Mouse (Mus musculus) midbrain, embryonic 15.5 days (tissue): ENCODE measurements at regions not wholly inside any gene's neighbourhood (a gene's known extent, or its start where the extent isn't known, plus 50 kb on each side); places are given as distances from the start of the nearest gene placed in this dataset.

ENCODE experiments used
- ATAC-seq: fragments of 200-750 bp; cut with Nextera tagmentation; replicated peaks from 2 replicates; pipeline ENCODE4 v1.8.0; 2017; ENCODE audit warnings: moderate TSS enrichment
- H3K27ac ChIP-seq: fragments of 300-500 bp; sonication (generic); 2 replicates; pipeline ENCODE4 v1.5.1; 2015; ENCODE audit warnings: mild to moderate bottlenecking, inconsistent platforms
- H3K27me3 ChIP-seq: fragments of 300-500 bp; sonication (generic); replicated peaks from 2 replicates; pipeline ENCODE4 v1.6.1; 2015; ENCODE audit warnings: inconsistent platforms
- H3K36me3 ChIP-seq: fragments of 300-500 bp; sonication (generic); replicated peaks from 2 replicates; pipeline ENCODE4 v1.6.1; 2015; ENCODE audit warnings: inconsistent platforms
- H3K4me1 ChIP-seq: fragments of 300-500 bp; sonication (generic); 2 replicates; pipeline ENCODE4 v1.6.1; 2015; ENCODE audit warnings: inconsistent platforms
- H3K4me2 ChIP-seq: fragments of 300-500 bp; sonication (generic); 2 replicates; pipeline ENCODE4 v1.6.1; 2015; ENCODE audit warnings: inconsistent platforms, mild to moderate bottlenecking, moderate library complexity
- H3K4me3 ChIP-seq: fragments of 300-500 bp; sonication (generic); 2 replicates; pipeline ENCODE4 v1.5.1; 2015; ENCODE audit warnings: mild to moderate bottlenecking, inconsistent platforms
- H3K9ac ChIP-seq: fragments of 300-500 bp; sonication (generic); 2 replicates; pipeline ENCODE4 v1.6.1; 2015; ENCODE audit warnings: mild to moderate bottlenecking, inconsistent platforms
- H3K9me3 ChIP-seq: fragments of 300-500 bp; sonication (generic); 2 replicates; pipeline ENCODE4 v1.6.1; 2016; ENCODE audit warnings: inconsistent platforms
- WGBS: fragments of 180-500 bp; shearing (Covaris S2); methylation state at CpG from one replicate; pipeline ENCODE4 v1.1.7; 2015; ENCODE audit warnings: mixed read lengths; 5-methylcytosine and 5-hydroxymethylcytosine counted together

DNA sequence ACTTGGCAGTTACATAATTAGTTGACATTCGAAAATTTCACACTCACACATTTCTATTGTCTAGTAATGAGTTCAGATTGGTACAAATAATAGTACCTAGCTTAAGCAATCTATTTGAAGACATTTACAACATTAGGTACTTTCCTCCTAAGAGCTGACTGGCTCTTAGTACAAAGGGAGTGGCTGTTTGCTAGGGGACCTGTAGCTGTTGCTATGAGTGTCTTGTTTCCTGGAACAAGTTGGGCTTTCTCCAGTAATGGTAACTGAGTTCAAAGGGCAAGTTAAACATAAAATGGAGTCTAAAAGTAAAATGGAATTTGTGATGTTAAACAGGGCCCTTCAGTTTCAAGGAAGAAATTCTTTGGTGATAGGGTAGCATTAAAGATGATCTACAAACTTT lies 910.4 kb downstream of the Diaph3 start:
- no peak overlapping the region for H3K4me2 ChIP-seq
- H3K9ac ChIP-seq: no peak overlapping the region
- WGBS: 63% methylated on average over 1 of the region's 1 CpGs
- no peak for ATAC-seq
- no peak overlapping the region for H3K27ac ChIP-seq
- no peaks in the 10 kb centered on the region for H3K36me3 ChIP-seq
- no peaks in the 10 kb centered on the region for H3K4me1 ChIP-seq
- H3K27me3 ChIP-seq: no peaks in the 10 kb centered on the region
- no peak overlapping the region for H3K4me3 ChIP-seq
- H3K9me3 ChIP-seq: no peaks in the 10 kb centered on the region

DNA sequence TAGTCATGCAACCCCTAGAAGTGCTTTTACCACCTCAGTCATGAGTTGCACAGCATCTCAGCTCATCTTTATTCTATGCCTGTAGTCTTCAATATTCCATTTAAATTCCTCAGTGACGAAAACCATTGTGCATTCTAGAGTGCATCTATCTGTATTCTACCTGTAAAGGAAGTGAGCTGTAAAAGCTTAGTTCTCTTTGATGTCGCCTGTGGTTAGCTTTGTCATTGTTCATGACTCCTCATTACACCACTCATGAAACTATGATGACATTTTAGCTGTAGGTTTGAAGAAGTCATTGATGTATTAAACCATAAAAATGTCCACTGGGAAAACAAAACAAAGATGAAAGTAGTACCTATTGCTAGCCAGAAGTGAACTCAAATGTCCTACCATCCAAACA lies 911.3 kb downstream of the Diaph3 start:
- Histone ChIP-seq H3K27ac (no peak overlapping the region), H3K9me3 (no peaks in the 10 kb centered on the region), H3K4me3 (no peak overlapping the region), H3K9ac (no peak overlapping the region), H3K4me1 (no peaks in the 10 kb centered on the region), H3K36me3 (no peaks in the 10 kb centered on the region), H3K4me2 (no peak overlapping the region), H3K27me3 (no peaks in the 10 kb centered on the region)
- no peak for ATAC-seq
- WGBS: 86% methylated on average over 2 of the region's 2 CpGs

DNA sequence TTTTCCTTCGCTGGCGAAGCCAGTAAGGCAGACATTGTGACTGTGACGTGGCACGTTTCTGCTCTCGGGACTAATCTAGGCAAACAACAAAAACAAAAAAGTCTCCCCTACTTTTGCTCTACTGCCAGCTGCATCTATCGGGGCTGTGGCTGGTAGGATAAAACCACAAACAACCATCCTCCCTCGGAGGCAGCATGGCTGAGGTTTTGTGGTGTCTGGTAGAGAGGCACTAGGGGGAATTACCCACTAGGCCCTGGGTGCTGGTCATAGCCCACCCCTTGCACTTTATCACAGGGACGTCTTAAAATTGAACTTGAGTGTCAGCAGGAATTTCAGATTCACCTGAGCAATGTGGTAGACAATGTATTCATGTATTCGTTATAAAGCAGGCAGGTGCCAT lies 925.3 kb downstream of the Diaph3 start:
- Histone ChIP-seq H3K4me3 (no peak overlapping the region), H3K4me1 (no peaks in the 10 kb centered on the region), H3K27me3 (no peaks in the 10 kb centered on the region), H3K9ac (no peak overlapping the region), H3K4me2 (no peak overlapping the region), H3K36me3 (no peaks in the 10 kb centered on the region), H3K9me3 (no peaks in the 10 kb centered on the region), H3K27ac (no peak overlapping the region)
- WGBS: 90% methylated on average over 9 of the region's 9 CpGs
- no peak for ATAC-seq

DNA sequence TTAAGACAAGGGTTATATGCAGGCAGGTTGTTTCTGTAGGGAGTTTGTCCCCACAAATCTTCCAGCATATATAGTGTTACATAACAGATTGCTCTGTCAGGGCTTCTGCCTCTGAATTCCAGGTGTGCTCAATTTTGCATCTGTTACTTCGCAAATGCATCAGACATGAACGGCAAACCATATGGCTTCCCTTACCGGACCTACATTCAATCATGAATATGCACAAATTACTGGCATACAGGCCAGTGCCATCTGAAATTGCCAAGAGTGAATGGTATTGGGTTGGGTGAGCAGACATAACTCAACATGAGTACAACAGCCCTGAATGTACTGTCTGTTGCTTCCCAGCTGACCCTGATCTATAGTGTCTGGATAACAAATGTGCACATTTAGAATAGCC lies 929.4 kb downstream of the Diaph3 start:
- Histone ChIP-seq H3K4me2 (no peak overlapping the region), H3K9ac (no peak overlapping the region), H3K4me3 (no peak overlapping the region), H3K27me3 (no peaks in the 10 kb centered on the region), H3K27ac (no peak overlapping the region), H3K4me1 (no peaks in the 10 kb centered on the region), H3K9me3 (no peaks in the 10 kb centered on the region), H3K36me3 (no peaks in the 10 kb centered on the region)
- no peak for ATAC-seq
- 74% methylated on average over 3 of the region's 3 CpGs for WGBS

DNA sequence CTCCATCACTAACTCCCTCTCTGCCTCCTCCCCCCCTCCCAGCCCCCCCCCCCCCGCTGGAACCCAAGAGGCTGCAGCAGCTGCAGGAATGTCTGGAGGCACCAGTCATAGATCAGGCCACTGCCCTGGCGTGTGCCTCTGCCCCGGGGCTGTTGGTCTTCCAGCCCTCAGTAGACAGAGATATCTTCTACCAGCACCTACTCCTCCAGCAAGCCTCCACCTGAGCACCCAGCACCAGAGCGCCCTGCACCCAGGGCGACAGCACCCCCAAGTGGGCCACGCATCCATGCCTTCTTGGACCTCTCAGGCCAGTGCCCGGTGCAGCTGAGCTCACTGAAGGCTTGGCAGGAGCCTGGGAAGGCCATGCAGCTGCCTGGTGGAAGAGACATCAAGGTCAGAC lies 936.5 kb downstream of the Diaph3 start:
- 85% methylated on average over 7 of the region's 7 CpGs for WGBS
- ATAC-seq: no peak
- Histone ChIP-seq H3K27me3 (no peaks in the 10 kb centered on the region), H3K9me3 (no peaks in the 10 kb centered on the region), H3K27ac (no peak overlapping the region), H3K36me3 (no peaks in the 10 kb centered on the region), H3K4me2 (no peak overlapping the region), H3K4me1 (no peaks in the 10 kb centered on the region), H3K4me3 (no peak overlapping the region), H3K9ac (no peak overlapping the region)

DNA sequence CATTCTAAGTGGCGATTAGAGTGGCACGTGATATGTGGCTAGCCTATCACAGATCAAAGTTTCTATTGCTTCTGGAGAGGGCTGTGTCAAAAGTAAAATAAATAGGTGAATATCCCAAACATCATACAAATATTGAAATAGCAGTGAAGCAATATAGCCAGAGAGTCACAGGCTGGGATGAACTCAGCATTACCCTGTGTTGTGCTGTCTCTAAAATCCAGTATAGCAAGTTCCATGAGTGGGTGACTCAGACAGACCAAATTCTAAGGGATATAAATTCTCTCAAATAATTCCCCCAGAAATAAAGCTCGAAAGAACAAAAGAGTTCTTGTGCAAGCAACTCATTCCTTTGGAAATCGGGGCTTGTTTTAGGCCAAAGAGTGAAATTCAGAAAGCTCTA lies 943.2 kb downstream of the Diaph3 start:
- no peaks in the 10 kb centered on the region for H3K4me1 ChIP-seq
- no peak overlapping the region for H3K4me3 ChIP-seq
- no peaks in the 10 kb centered on the region for H3K9me3 ChIP-seq
- no peak for ATAC-seq
- H3K27ac ChIP-seq: no peak overlapping the region
- no peak overlapping the region for H3K9ac ChIP-seq
- WGBS: 92% methylated on average over 4 of the region's 4 CpGs
- H3K27me3 ChIP-seq: no peaks in the 10 kb centered on the region
- no peak overlapping the region for H3K4me2 ChIP-seq
- H3K36me3 ChIP-seq: no peaks in the 10 kb centered on the region

DNA sequence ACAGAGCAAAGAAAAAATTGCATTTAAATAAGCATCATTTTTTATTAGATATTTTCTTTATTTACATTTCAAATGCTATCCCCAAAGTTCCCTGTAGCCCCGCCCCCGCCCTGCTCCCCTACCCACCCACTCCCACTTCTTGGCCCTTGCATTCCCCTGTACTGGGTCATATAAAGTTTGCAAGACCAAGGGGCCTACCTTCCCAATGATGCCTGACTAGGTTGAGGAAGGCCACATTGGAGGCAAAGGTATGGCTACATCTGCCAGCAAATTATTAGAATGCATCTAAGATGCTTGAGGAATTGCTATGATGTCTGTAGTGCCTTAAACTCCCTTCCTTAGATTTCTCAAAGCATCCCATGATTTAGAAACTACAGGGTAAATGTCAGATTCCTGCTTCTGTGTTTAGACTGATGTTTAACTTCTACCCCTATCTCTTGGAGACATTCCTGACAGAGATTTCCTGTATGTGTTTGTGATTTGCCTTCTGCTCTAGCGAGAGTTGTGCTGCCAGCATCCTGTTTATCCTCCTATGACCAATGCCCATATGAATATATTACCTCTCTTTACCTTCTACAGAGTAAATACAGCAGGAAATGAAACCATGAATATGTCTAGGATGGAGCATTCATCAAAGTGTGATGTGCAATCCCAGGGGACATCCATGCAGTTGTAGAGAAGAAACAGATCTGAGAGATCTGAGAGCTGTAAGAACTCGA lies 956.2 kb downstream of the Diaph3 start:
- Histone ChIP-seq H3K27ac (no peak overlapping the region), H3K9me3 (no peaks in the 10 kb centered on the region), H3K4me3 (no peak overlapping the region), H3K4me1 (no peaks in the 10 kb centered on the region), H3K9ac (no peak overlapping the region), H3K36me3 (no peaks in the 10 kb centered on the region), H3K27me3 (no peaks in the 10 kb centered on the region), H3K4me2 (no peak overlapping the region)
- WGBS: 83% methylated on average over 4 of the region's 4 CpGs
- no peak for ATAC-seq

DNA sequence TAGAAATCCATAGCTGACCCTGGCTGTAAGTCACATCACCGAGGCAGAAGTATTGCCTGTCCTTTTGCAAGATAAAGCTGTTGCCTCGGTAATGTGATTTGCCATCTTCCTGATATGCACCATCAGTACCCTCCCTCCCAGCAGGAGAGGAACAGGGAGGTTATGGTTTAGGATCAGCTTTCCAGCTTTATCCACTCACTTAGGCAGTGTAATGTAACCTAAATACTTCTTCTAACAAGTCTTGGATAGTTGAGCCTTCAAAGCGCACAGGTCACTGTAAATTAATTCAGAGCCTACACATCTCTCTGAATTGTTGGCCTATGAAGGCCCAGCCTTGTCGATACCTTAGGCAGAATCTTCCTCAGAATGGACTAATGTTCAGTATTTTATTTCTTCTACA lies 962.5 kb downstream of the Diaph3 start:
- Histone ChIP-seq H3K27me3 (no peaks in the 10 kb centered on the region), H3K4me1 (no peaks in the 10 kb centered on the region), H3K9ac (no peak overlapping the region), H3K36me3 (no peaks in the 10 kb centered on the region), H3K4me2 (no peak overlapping the region), H3K27ac (no peak overlapping the region), H3K4me3 (no peak overlapping the region), H3K9me3 (no peaks in the 10 kb centered on the region)
- WGBS: 77% methylated on average over 4 of the region's 4 CpGs
- ATAC-seq: no peak

DNA sequence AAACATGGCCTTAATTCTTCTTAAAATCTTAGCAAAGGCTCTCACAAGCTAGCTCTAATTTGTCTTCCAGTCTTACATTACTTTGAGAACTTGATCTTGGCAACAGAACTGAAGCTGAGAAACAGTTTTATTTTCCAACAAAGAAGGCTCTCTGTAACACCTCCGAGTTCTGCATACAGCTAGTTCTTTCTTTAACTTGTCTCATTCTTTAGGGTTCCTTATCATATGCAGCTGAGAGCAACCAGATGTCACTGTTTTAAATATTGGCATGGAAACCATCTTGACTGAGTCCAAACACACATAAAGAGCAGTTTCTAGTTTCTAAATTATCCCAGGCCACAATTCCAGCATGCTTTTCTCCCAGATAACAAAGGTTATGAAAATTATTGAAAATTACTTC lies 969.9 kb downstream of the Diaph3 start:
- 46% methylated on average over 1 of the region's 1 CpGs for WGBS
- Histone ChIP-seq H3K9me3 (no peaks in the 10 kb centered on the region), H3K4me3 (no peak overlapping the region), H3K4me2 (no peak overlapping the region), H3K4me1 (no peaks in the 10 kb centered on the region), H3K36me3 (no peaks in the 10 kb centered on the region), H3K27ac (no peak overlapping the region), H3K9ac (no peak overlapping the region), H3K27me3 (no peaks in the 10 kb centered on the region)
- ATAC-seq: no peak

DNA sequence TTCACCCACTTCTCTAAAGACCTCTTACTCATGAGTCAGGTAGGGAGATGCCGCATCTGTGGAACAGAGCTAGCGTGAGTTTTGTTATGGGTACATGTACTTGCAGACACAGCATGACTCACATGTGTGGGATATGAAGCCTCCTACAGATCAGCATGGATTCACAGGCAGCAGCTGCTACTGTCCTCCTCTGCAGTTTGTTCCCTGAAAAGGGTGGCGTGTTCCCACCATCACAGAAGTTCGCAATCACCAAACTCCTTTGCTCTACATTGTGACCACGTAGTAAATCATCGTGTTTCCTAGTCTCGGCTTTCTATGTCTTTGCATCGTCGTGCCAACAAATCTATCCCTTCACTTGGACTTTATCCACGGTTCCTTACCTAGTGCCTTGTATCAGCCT lies 981.9 kb downstream of the Diaph3 start:
- H3K4me3 ChIP-seq: no peak overlapping the region
- ATAC-seq: no peak

DNA sequence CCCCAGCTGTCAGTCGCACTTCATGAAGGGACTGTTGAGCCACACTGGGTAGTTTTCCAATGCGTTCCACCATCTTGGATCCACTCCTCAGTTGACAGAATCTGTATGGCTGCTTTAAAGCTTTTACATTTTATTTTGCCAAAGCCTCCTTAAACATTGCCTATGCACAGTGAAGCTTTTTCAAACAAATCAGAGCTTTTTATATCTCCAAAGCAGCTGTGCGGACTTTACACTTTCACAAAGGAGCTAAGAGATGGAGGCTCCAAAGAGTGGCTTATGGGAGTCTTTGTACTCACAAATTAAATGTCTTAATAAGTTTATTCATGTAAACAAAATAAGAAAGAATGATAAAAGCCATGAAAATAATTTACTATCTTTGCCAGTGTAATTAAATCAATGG lies 986.3 kb downstream of the Diaph3 start:
- WGBS: 84% methylated on average over 3 of the region's 3 CpGs
- H3K9me3 ChIP-seq: no peaks in the 10 kb centered on the region
- H3K4me1 ChIP-seq: no peaks in the 10 kb centered on the region
- no peak overlapping the region for H3K9ac ChIP-seq
- no peak overlapping the region for H3K4me2 ChIP-seq
- no peak for ATAC-seq
- no peak overlapping the region for H3K4me3 ChIP-seq
- no peaks in the 10 kb centered on the region for H3K36me3 ChIP-seq
- H3K27ac ChIP-seq: no peak overlapping the region
- H3K27me3 ChIP-seq: no peaks in the 10 kb centered on the region

More for the DNA sequence above, 981.9 kb downstream of the Diaph3 start:
- 92% methylated on average over 10 of the region's 10 CpGs for WGBS
- no peaks in the 10 kb centered on the region for H3K36me3 ChIP-seq
- H3K9ac ChIP-seq: no peak overlapping the region
- H3K27me3 ChIP-seq: no peaks in the 10 kb centered on the region
- H3K27ac ChIP-seq: no peak overlapping the region
- H3K4me2 ChIP-seq: no peak overlapping the region
- no peaks in the 10 kb centered on the region for H3K9me3 ChIP-seq
- H3K4me1 ChIP-seq: no peaks in the 10 kb centered on the region

DNA sequence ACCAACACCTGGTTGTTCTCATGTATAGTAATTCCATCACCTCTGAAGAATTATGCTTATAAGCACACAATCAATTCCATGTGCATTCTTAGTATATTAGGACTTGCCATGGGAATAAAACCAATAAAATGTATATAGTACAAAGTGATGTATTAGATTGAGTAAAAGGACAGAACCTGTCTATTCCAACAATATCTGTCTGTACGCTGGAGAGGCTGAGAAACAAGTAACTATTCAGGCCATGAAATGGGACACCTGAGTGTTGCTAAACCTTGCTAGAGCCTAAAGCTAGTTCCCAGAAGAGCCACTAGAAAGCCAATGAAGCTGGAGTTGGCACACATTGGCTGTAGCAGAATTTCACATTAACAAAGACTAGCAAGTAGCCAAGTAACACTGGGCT lies 989.8 kb downstream of the Diaph3 start:
- H3K9ac ChIP-seq: no peak overlapping the region
- no peaks in the 10 kb centered on the region for H3K36me3 ChIP-seq
- H3K4me3 ChIP-seq: no peak overlapping the region
- no peak overlapping the region for H3K4me2 ChIP-seq
- 94% methylated on average over 1 of the region's 1 CpGs for WGBS
- no peaks in the 10 kb centered on the region for H3K4me1 ChIP-seq
- no peaks in the 10 kb centered on the region for H3K9me3 ChIP-seq
- no peak overlapping the region for H3K27ac ChIP-seq
- ATAC-seq: no peak
- H3K27me3 ChIP-seq: no peaks in the 10 kb centered on the region

DNA sequence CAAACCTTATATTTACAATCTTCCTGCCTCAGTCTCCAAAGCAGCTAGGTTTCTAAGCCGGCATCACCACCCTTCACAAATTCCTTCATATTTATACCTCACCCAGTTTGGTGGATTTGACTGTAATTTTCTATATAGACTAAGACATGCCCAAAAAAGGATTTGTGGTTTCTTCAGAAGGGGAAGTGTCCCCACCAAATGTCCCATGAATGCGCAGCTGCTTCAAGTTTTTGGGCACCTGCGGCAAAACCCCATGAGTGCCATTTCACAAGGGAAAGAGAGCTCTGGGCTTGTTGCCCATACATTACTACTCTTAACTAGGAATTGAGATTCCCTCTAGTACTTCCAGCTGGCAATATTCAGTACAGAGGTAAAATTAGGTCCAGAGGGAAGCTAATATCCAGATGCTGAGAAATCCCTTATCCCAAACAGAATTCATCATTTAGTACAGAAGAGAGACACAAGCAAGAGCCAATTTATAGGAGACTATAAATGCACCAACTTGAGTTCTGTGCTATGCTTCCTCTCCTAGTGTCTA lies 990.6 kb downstream of the Diaph3 start:
- no peak overlapping the region for H3K27ac ChIP-seq
- ATAC-seq: no peak
- H3K36me3 ChIP-seq: no peaks in the 10 kb centered on the region
- no peak overlapping the region for H3K4me3 ChIP-seq
- no peak overlapping the region for H3K9ac ChIP-seq
- H3K4me2 ChIP-seq: no peak overlapping the region
- H3K4me1 ChIP-seq: no peaks in the 10 kb centered on the region
- no peaks in the 10 kb centered on the region for H3K9me3 ChIP-seq
- H3K27me3 ChIP-seq: no peaks in the 10 kb centered on the region
- whole genome bisulfite sequencing: 98% methylated on average over 3 of the region's 3 CpGs
